Mouse (Mus musculus) midbrain, embryonic 13.5 days (tissue): ENCODE data around the gene Itpripl2. TPM values are rescaled to one million over a fixed set of nuclear protein-coding genes. Genes with fewer than 3 reads are reported as not detected.

Experiments
- ATAC-seq: fragments of 200-750 bp; cut with Nextera tagmentation; 2 replicates; pipeline ENCODE4 v1.8.0; 2017; ENCODE audit warnings: mild to moderate bottlenecking, moderate TSS enrichment, moderate library complexity
- H3K27ac ChIP-seq: fragments of 300-500 bp; sonication (generic); 2 replicates; pipeline ENCODE4 v1.5.1; 2015; ENCODE audit warnings: inconsistent platforms, mild to moderate bottlenecking, moderate library complexity
- H3K27me3 ChIP-seq: fragments of 300-500 bp; sonication (generic); 2 replicates; pipeline ENCODE4 v1.6.1; 2015; ENCODE audit warnings: mild to moderate bottlenecking, inconsistent platforms
- H3K36me3 ChIP-seq: fragments of 300-500 bp; sonication (generic); 2 replicates; pipeline ENCODE4 v1.6.1; 2015; ENCODE audit warnings: mild to moderate bottlenecking, inconsistent platforms
- H3K4me1 ChIP-seq: fragments of 300-500 bp; sonication (generic); replicated peaks from 2 replicates; pipeline ENCODE4 v1.6.1; 2015; ENCODE audit warnings: inconsistent platforms
- H3K4me2 ChIP-seq: fragments of 300-500 bp; sonication (generic); replicated peaks from 2 replicates; pipeline ENCODE4 v1.6.1; 2015; ENCODE audit warnings: moderate library complexity, mild to moderate bottlenecking, inconsistent platforms
- H3K4me3 ChIP-seq: fragments of 300-500 bp; sonication (generic); replicated peaks from 2 replicates; pipeline ENCODE4 v1.5.1; 2015; ENCODE audit warnings: mild to moderate bottlenecking, inconsistent platforms
- H3K9ac ChIP-seq: fragments of 300-500 bp; sonication (generic); replicated peaks from 2 replicates; pipeline ENCODE4 v1.6.1; 2015; ENCODE audit warnings: mild to moderate bottlenecking, inconsistent platforms
- H3K9me3 ChIP-seq: fragments of 300-500 bp; sonication (generic); 2 replicates; pipeline ENCODE4 v1.6.1; 2016; ENCODE audit warnings: mild to moderate bottlenecking, inconsistent platforms
- WGBS: fragments of 180-500 bp; shearing (Covaris S2); methylation state at CpG from one replicate; pipeline ENCODE4 v1.1.7; 2015; 5-methylcytosine and 5-hydroxymethylcytosine counted together
- polyA plus RNA-seq: library from polyadenylated mRNA; unstranded; fragments of >200 nt; fragmentation: Nextera tagmentation; extraction: Ambion mirVana; gene quantifications from 2 replicates; pipeline ENCODE4 v1.2.1, GENCODE M21; 2015

Gene Itpripl2
- 0.75 and 0.79 TPM in 2 replicates for polyA plus RNA-seq

DNA sequence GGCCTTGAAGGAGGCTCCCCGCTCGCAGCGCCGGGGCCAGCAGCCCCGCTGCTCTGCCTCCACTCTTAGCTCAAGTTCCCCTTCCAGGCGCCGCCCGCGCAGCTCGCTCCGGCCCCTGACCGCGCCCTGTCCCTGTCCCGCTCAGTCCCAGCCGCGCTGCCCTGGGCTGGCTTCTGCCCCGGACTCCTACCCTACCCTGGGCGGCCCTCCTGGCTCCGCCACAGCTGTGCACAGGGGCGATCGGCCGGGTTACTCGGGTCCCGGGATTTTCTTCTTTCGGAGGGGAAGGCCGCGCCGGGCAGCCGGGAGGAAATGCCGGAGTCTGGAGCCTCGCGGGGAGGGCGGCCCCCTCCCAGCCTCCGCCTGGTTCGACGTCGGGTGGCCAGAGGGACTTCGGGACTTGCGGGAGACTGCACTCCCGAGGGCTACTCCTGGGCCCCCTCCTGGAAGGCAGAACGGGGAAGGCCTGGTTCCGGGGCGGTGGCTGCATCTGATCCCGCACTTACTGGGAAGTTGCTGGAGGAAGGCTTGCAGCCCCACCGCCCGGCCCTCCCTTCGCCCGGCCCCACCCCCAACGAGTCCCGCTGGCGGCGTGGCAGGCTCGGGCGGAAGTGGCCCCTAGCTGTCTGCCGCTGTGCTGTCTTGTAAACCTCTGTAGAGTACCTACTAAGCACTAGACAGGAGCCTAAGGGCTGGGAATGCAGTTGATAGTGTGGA, at the start of gene Itpripl2:
Gene Itpripl2 (minus strand): TSS at position 545 of the 717 bp plus-strand sequence.
- under 1% methylated on average over 55 of the region's 55 CpGs for WGBS
- H3K27me3 ChIP-seq, result peaks cover 60% of the 10 kb centered on the region
- peak; percentile 90 for ATAC-seq

DNA sequence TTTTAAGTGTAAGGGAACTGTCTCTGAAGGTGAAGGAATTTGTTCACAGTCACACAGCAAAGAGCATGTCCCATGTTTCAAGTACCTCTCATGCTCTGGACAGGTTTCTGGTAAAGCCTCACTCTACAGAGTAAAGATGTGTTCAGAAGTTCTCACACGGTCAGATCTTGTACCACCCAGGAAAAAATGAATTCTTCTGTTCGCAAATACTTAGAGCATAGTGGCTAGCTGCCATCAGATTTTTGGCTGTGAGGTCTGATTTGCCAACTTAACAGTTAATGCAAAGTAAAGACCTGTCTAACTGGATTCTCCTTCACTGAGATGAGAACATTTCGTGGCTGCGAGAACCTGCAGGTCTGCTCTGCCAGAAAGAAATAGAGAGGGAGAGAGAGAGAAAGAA, 43.3 kb upstream of the Itpripl2 start:
- Histone ChIP-seq H3K27me3 (no peaks in the 10 kb centered on the region), H3K9ac (no peak overlapping the region), H3K4me1 (peaks cover 3% of the 10 kb centered on the region), H3K4me3 (no peak overlapping the region), H3K27ac (no peak overlapping the region), H3K9me3 (no peaks in the 10 kb centered on the region), H3K36me3 (peaks cover 15% of the 10 kb centered on the region; the same call in 1 of the 2 replicates), H3K4me2 (no peak overlapping the region)
- ATAC-seq, result no peak
- WGBS, result 87% methylated on average over 4 of the region's 4 CpGs

More for the DNA sequence above, at the start of gene Itpripl2:
- H3K9me3 ChIP-seq, result no peaks in the 10 kb centered on the region
- H3K27ac ChIP-seq, result no peak within 1 kb of the TSS
- H3K9ac ChIP-seq, result peak within 1 kb of the TSS; percentile 72
- no peaks in the 10 kb centered on the region for H3K36me3 ChIP-seq
- peaks cover 14% of the 10 kb centered on the region for H3K4me1 ChIP-seq
- peak within 1 kb of the TSS; percentile 54 for H3K4me3 ChIP-seq
- H3K4me2 ChIP-seq, result peak within 1 kb of the TSS; percentile 83

DNA sequence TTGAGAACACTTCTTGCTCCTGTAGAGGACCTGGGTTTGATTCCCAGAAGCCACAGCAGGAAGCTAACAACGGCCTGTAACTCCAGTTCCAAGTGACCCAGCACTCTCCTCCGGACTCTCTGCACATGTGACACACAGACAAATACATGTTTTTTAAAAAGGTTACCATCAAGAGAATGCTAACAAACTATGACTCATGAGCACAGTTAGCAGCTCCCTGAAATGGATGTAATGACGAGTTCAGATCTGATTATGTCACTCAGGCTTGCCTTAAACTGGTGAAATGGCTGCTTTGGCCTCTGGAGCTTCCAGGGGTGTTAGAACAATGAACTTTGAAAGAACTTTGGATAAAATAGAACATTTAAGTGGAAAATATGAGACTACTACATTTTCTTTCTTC, 42.6 kb upstream of the Itpripl2 start:
- H3K9me3 ChIP-seq, result no peaks in the 10 kb centered on the region
- ATAC-seq, result no peak
- no peak overlapping the region for H3K4me3 ChIP-seq
- no peak overlapping the region for H3K4me2 ChIP-seq
- no peak overlapping the region for H3K27ac ChIP-seq
- peaks cover 3% of the 10 kb centered on the region for H3K4me1 ChIP-seq
- WGBS, result 81% methylated on average over 3 of the region's 3 CpGs
- no peak overlapping the region for H3K9ac ChIP-seq
- H3K27me3 ChIP-seq, result no peaks in the 10 kb centered on the region
- peaks cover 15% of the 10 kb centered on the region; the same call in 1 of the 2 replicates for H3K36me3 ChIP-seq

DNA sequence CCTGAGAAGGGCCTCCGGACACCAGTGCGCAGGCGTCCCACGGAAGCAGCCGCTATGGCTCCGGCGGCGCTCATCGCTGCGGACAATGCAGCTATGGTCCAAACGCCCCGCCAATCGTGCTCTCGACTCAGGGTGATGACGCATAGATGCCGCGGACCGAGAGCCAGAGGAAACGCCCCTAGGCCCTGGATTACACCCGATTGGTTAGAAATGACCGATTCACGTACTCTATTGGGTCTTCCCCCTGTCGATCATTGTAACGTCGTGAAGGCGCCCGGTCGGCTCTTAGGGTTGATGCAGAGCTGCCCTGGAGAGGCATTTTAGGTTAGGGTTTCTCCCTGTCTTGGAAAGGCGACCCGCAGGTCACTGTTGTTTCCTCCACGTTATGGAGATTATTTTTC, 41.4 kb upstream of the Itpripl2 start, which contains the start of gene Coq7:
Gene Coq7 (minus strand): TSS at position 179 of the 401 bp plus-strand sequence.
- Histone ChIP-seq H3K4me1 (peaks cover 3% of the 10 kb centered on the region), H3K27ac (peak within 1 kb of the TSS; percentile 99), H3K9me3 (no peaks in the 10 kb centered on the region), H3K27me3 (no peaks in the 10 kb centered on the region), H3K4me2 (peak within 1 kb of the TSS; percentile 70), H3K36me3 (peaks cover 18% of the 10 kb centered on the region), H3K4me3 (peak within 1 kb of the TSS; percentile 65), H3K9ac (peak within 1 kb of the TSS; percentile 72)
- ATAC-seq, result peak; percentile 100
- under 1% methylated on average over 31 of the region's 31 CpGs for WGBS

DNA sequence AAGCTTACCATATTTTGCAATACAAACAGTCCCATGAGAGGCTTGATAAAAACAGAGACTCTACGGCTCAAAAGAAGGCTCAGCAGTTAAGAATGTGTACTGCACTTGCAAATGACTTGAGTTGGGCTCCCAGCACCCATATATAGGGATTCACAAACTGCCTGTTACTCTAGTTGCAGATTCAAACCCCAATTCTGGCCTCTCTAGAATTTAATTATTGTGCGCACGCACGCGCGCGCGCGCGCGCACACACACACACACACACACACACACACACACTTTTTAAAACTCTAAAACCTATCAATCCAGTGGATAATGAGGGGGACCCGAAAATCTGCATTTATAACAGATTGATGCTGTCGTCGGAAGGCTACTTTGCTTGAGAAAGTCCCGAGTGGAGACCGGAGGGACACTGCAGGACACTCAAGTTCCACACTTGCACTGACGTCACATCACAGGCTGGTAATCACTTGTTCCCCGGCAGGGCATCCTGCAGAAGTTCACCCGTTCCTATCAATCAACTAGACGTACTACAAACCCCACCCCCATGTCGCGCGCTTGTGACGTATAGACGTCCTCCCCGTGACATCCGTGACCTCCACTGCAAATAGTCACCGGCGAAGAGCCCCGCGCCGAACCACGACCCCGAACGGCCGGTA, 40.9 kb upstream of the Itpripl2 start:
- 1% methylated on average over 36 of the region's 36 CpGs for WGBS
- H3K4me3 ChIP-seq, result peak overlapping the region; percentile 65
- peak; percentile 96 for ATAC-seq

DNA sequence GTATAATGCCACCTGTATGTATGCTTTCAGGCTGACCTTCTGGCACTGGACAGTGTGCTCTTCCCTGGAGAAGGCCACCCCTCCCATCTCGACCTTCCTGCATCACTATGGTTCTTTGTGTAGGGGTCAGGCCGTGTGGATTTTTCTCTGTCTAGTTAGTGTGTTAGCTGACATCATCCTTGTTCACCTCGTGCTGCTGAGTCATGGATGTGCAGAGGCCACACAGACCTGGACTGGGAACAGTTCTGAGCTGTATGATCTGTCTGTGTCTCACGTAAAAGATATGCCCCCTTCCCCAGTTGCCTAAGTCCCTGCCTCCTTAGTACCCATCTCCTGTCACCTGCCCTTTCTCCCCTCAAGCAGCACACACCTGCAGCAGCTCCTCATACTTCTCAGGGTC, 35.2 kb upstream of the Itpripl2 start:
- no peak for ATAC-seq
- Histone ChIP-seq H3K27me3 (no peaks in the 10 kb centered on the region), H3K4me1 (no peaks in the 10 kb centered on the region), H3K27ac (no peak overlapping the region), H3K9me3 (no peaks in the 10 kb centered on the region), H3K9ac (no peak overlapping the region), H3K4me2 (no peak overlapping the region), H3K36me3 (peaks cover 57% of the 10 kb centered on the region), H3K4me3 (no peak overlapping the region)
- WGBS, result 83% methylated on average over 4 of the region's 4 CpGs

More for the DNA sequence above, 40.9 kb upstream of the Itpripl2 start:
- Histone ChIP-seq H3K4me2 (peak overlapping the region; percentile 70), H3K27ac (peak overlapping the region; percentile 99), H3K36me3 (peaks cover 19% of the 10 kb centered on the region), H3K27me3 (no peaks in the 10 kb centered on the region), H3K9ac (peak overlapping the region; percentile 72), H3K4me1 (peaks cover 3% of the 10 kb centered on the region), H3K9me3 (no peaks in the 10 kb centered on the region)

DNA sequence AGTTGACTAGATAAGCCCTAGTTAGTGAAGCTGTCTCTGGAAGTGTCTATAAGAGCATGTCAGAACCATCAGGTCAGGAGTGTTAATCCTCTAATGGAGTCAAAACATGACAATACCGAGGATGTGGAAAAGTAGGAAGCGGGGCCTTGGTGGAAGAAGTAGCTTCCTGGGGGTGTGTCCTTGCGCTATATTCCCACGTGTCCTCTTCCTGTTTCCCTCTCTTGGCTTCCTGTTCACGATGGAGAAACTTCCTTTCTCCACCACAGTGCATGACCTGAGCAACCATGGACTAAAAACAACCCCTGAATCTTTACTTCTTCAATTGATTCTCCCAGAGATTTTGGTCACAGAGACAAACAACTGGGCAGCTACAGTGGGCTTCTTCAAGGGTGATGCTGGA, 30.3 kb upstream of the Itpripl2 start:
- H3K9ac ChIP-seq, result no peak overlapping the region
- H3K36me3 ChIP-seq, result peaks cover 37% of the 10 kb centered on the region
- H3K4me3 ChIP-seq, result no peak overlapping the region
- 0 out of 2 replicates have a peak, but pooled peaks cover 3% of the 10 kb centered on the region for H3K27me3 ChIP-seq
- no peaks in the 10 kb centered on the region for H3K4me1 ChIP-seq
- 88% methylated on average over 5 of the region's 5 CpGs for WGBS
- ATAC-seq, result no peak
- no peak overlapping the region for H3K4me2 ChIP-seq
- H3K27ac ChIP-seq, result no peak overlapping the region
- H3K9me3 ChIP-seq, result no peaks in the 10 kb centered on the region

DNA sequence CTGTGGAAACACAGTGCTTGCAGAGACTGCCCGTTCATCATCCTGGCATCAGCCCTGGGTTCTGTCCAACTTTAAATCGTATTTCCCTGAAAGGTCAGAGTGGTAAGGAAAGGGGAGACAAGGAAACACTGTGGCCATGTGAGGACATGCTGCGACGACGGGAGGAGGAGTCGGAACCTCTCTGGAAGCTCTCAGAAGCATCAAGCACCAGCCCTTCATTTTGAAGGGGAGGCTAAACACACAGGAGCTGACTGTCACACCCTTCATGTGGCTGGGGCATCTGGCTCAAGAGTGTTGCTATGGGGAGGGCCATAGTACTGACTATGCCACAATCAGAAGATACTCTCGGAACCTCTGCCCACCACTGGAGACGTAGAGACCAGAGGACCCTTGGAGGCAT, 27.9 kb upstream of the Itpripl2 start:
- H3K9ac ChIP-seq, result no peak overlapping the region
- H3K27ac ChIP-seq, result no peak overlapping the region
- H3K4me2 ChIP-seq, result no peak overlapping the region
- ATAC-seq, result no peak
- 91% methylated on average over 8 of the region's 8 CpGs for WGBS
- H3K4me3 ChIP-seq, result no peak overlapping the region
- H3K4me1 ChIP-seq, result no peaks in the 10 kb centered on the region
- peaks cover 13% of the 10 kb centered on the region for H3K36me3 ChIP-seq
- H3K27me3 ChIP-seq, result 0 out of 2 replicates have a peak, but pooled peaks cover 3% of the 10 kb centered on the region
- H3K9me3 ChIP-seq, result no peaks in the 10 kb centered on the region

DNA sequence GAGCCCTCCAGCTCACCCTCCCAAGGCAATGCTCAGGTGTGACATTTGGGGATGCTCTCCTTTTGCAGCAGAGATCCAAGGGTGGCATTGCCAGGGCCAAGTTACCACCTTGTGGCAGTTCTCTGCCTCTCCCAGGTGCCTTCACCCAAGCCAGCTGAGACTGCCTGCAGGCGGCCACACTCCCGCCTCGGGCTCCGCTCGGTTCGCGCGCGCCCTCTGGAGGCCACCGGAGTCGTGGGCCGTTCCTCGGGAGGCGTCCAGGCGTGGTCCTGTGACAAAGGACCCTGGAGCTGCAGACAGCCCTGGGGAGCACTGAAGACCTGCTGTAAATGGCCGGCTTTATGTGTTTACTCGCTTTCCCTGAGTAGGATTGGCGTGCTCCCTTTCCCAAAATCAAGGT, 26.9 kb upstream of the Itpripl2 start:
- H3K4me2 ChIP-seq, result no peak overlapping the region
- peak; percentile 70 for ATAC-seq
- no peaks in the 10 kb centered on the region for H3K9me3 ChIP-seq
- WGBS, result 2% methylated on average over 18 of the region's 18 CpGs
- H3K27ac ChIP-seq, result no peak overlapping the region
- peaks cover 7% of the 10 kb centered on the region; the same call in 1 of the 2 replicates for H3K36me3 ChIP-seq
- H3K27me3 ChIP-seq, result 0 out of 2 replicates have a peak, but pooled peaks cover 3% of the 10 kb centered on the region
- H3K4me1 ChIP-seq, result no peaks in the 10 kb centered on the region
- no peak overlapping the region for H3K9ac ChIP-seq
- no peak overlapping the region for H3K4me3 ChIP-seq

DNA sequence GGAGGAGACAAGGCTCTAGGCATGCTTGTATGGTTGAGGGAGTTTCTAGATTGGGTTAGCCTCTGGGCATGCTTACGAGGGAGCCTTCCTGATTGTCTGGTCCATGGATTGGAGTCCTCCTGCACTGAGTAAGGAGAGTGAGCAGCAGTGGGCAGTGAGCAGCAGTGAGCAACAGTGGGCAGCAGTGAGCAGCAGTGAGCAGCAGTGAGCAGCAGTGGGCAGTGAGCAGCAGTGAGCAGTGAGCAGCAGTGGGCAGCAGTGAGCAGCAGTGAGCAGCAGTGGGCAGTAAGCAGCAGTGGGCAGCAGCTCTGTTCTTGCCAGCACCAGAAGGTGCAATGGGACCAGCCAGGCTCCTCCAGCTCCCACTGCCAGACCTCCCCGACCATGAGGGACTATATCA, 26.0 kb upstream of the Itpripl2 start:
- ATAC-seq, result peak; percentile 50; the same call in 1 of the 2 replicates
- H3K4me3 ChIP-seq, result no peak overlapping the region
- H3K4me1 ChIP-seq, result no peaks in the 10 kb centered on the region
- no peaks in the 10 kb centered on the region for H3K9me3 ChIP-seq
- H3K27me3 ChIP-seq, result 0 out of 2 replicates have a peak, but pooled peaks cover 3% of the 10 kb centered on the region
- no peak overlapping the region for H3K4me2 ChIP-seq
- 70% methylated on average over 2 of the region's 2 CpGs for WGBS
- peaks cover 7% of the 10 kb centered on the region; the same call in 1 of the 2 replicates for H3K36me3 ChIP-seq
- H3K9ac ChIP-seq, result no peak overlapping the region
- no peak overlapping the region for H3K27ac ChIP-seq

DNA sequence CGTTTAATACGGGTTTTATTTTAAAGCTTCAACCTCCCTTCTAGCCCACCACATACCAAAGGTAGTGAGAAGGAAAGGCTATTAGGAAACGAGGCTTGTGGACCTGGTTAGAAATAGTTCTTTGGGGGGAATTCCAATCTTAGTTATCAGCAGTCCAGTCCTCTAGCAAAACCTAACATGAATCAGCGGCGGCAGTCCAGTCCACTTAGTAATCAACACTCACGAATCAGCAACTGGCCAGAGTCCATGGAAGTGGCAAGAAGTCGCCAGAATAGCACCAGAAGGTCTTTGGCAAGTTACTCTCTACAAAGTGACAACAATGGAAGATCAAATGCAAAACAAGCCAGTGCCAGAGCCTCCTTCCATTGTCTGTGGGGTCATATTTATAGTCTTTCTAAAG, 16.8 kb upstream of the Itpripl2 start:
- WGBS, result 79% methylated on average over 7 of the region's 7 CpGs
- no peaks in the 10 kb centered on the region for H3K36me3 ChIP-seq
- H3K4me3 ChIP-seq, result no peak overlapping the region
- H3K4me1 ChIP-seq, result no peaks in the 10 kb centered on the region
- ATAC-seq, result no peak
- no peak overlapping the region for H3K4me2 ChIP-seq
- no peak overlapping the region for H3K27ac ChIP-seq
- H3K27me3 ChIP-seq, result no peaks in the 10 kb centered on the region
- no peaks in the 10 kb centered on the region for H3K9me3 ChIP-seq
- no peak overlapping the region for H3K9ac ChIP-seq

DNA sequence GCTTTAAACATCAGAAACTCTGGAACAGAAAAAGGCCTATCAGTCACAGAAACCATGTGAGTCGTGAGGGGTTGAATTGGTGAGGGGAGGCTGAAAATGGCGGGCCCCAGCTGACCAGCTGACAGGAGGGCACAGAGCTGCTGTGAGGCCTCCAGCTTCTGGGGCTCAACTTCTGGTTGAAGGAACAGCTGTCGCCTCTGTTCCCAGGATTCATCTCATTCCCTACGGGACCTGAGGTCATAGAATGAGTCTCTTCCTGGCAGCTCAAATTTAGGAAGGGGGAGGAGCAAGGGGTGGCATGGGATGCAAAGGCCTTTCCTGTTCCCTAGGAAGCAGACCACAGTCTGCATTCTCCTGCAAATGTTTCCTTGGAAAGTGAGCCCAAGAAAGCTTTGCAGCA, 12.1 kb upstream of the Itpripl2 start:
- no peaks in the 10 kb centered on the region for H3K9me3 ChIP-seq
- no peak overlapping the region for H3K9ac ChIP-seq
- no peaks in the 10 kb centered on the region for H3K27me3 ChIP-seq
- H3K27ac ChIP-seq, result no peak overlapping the region
- H3K36me3 ChIP-seq, result no peaks in the 10 kb centered on the region
- H3K4me3 ChIP-seq, result no peak overlapping the region
- 79% methylated on average over 4 of the region's 4 CpGs for WGBS
- no peaks in the 10 kb centered on the region for H3K4me1 ChIP-seq
- ATAC-seq, result no peak
- H3K4me2 ChIP-seq, result no peak overlapping the region
